21 mouse cellular contexts compared by ENCODE assay signal in the genomic region with DNA sequence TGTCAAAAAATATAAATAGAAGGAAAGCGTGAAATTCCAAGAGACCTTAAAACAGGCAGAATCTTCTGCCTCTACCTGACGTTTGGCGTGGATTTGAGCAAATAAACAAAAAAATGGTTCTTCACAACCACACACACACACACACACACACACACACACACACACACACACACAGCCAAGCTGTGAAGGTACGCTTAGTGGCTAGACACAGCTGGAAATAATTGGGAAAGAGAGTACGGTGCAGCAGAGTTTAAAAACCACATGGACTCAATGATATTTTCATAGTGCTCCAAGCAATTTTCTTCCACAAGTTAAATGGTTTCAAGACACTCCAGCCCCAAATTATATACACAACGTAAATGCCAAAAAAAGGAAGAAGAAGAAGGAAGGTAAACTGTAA.
"Had no signal": no experiment of that assay in that cellular context is flagged by ENCODE, and none has a peak within 500 bp of the region (broad histone marks: within the 10 kb centered on the region; RNA-seq: fewer than 3 reads in every experiment).

No protein-coding gene starts in this region.

- H3K4me2 ChIP-seq: limb, embryonic 15.5 days; liver, embryonic 11.5 days; lung, embryonic 14.5 days; neural tube, embryonic 12.5 days; neural tube, embryonic 15.5 days had no signal

- DNase-seq: kidney, adult 2 months; kidney, postnatal 25 days; layer of hippocampus, adult 9-11 months; liver, postnatal 0 days; lung, embryonic 14.5 days; midbrain, embryonic 14.5 days; right cerebral cortex, adult 18-20 months; right cerebral cortex, postnatal 14 days; thymus, adult 18-20 months; thymus, postnatal 36 days had no signal

- ATAC-seq: liver, postnatal 0 days; lung, postnatal 0 days had no signal

- H3K27me3 ChIP-seq: limb, embryonic 15.5 days; megakaryocyte, embryonic 14.5 days; neural tube, embryonic 12.5 days; neural tube, embryonic 15.5 days had no signal

- H3K27ac ChIP-seq: kidney, postnatal 0 days; layer of hippocampus, adult 2 months; limb, embryonic 15.5 days; liver, embryonic 14.5 days; macrophage; midbrain, embryonic 10.5 days; neural tube, embryonic 12.5 days; neural tube, embryonic 15.5 days had no signal

- H3K4me3 ChIP-seq: layer of hippocampus, adult 2 months; limb, embryonic 15.5 days; megakaryocyte, embryonic 14.5 days; midbrain, embryonic 10.5 days; neural tube, embryonic 12.5 days; neural tube, embryonic 15.5 days had no signal

- H3K9me3 ChIP-seq: limb, embryonic 15.5 days; megakaryocyte, embryonic 14.5 days; midbrain, embryonic 10.5 days; neural tube, embryonic 12.5 days; neural tube, embryonic 15.5 days had no signal

- H3K4me1 ChIP-seq: limb, embryonic 15.5 days; megakaryocyte, embryonic 14.5 days; midbrain, embryonic 10.5 days; neural tube, embryonic 12.5 days; neural tube, embryonic 15.5 days had no signal

- H3K36me3 ChIP-seq: limb, embryonic 15.5 days; midbrain, embryonic 10.5 days; neural tube, embryonic 12.5 days; neural tube, embryonic 15.5 days had no signal

- H3K9ac ChIP-seq: limb, embryonic 15.5 days; liver, embryonic 14.5 days; liver, postnatal 0 days; lung, embryonic 14.5 days; neural tube, embryonic 12.5 days; neural tube, embryonic 15.5 days had no signal
